Mouse (Mus musculus) MEL (cell line): ENCODE data around the gene Olfr414. TPM values are rescaled to one million over a fixed set of nuclear protein-coding genes. Genes with fewer than 3 reads are reported as not detected.

Experiments used
- DNase-seq: peaks from one replicate; pipeline ENCODE4 v3.0.0; 2011; ENCODE audit warnings: low read depth, low spot score
- H3K27ac ChIP-seq: 2 replicates; pipeline ENCODE4 v1.5.1; 2012; ENCODE audit warnings: low read depth, mild to moderate bottlenecking, control low read depth, low read length, moderate library complexity; ENCODE audit not compliant: control insufficient read depth
- H3K27me3 ChIP-seq, 2 experiments: fragments of 150-350 bp in 1 of 2; sonication (generic) in 1 of 2; 2 replicates each; pipeline ENCODE4 v1.6.1; 2012; ENCODE audit warnings: low read length in 2 of 2, mild to moderate bottlenecking in 2 of 2, improper control_type of control experiment in 1 of 2, moderate library complexity in 1 of 2; ENCODE audit not compliant: insufficient read depth in 2 of 2, control insufficient read depth in 1 of 2
- H3K36me3 ChIP-seq, 2 experiments: 2 replicates each; pipeline ENCODE4 v1.6.1; 2012 to 2014; ENCODE audit warnings: low read length in 2 of 2, improper control_type of control experiment in 1 of 2, inconsistent platforms in 1 of 2, mild to moderate bottlenecking in 1 of 2; ENCODE audit not compliant: insufficient read depth in 2 of 2, control insufficient read depth in 1 of 2
- H3K4me1 ChIP-seq, 2 experiments: fragments of 150-350 bp in 1 of 2; sonication (generic) in 1 of 2; 2 replicates each; pipeline ENCODE4 v1.6.1; 2012; ENCODE audit warnings: low read length in 2 of 2, improper control_type of control experiment in 1 of 2, mild to moderate bottlenecking in 1 of 2; ENCODE audit not compliant: insufficient read depth in 2 of 2, control insufficient read depth in 1 of 2
- H3K4me3 ChIP-seq, 2 experiments: fragments of 150-350 bp in 1 of 2; sonication (generic) in 1 of 2; 2 replicates each; pipeline ENCODE4 v1.5.1; 2012; ENCODE audit warnings: low read depth in 2 of 2, low read length in 2 of 2, mild to moderate bottlenecking in 2 of 2, moderate library complexity in 2 of 2, control low read depth in 1 of 2, improper control_type of control experiment in 1 of 2; ENCODE audit not compliant: control insufficient read depth in 1 of 2, insufficient read depth in 1 of 2
- H3K79me2 ChIP-seq: 2 replicates; pipeline ENCODE4 v1.6.1; 2012; ENCODE audit warnings: mild to moderate bottlenecking, low read length, moderate library complexity; ENCODE audit not compliant: control insufficient read depth, poor library complexity, insufficient read depth
- H3K9ac ChIP-seq: 2 replicates; pipeline ENCODE4 v1.6.1; 2012; ENCODE audit warnings: low read depth, mild to moderate bottlenecking, control low read depth, low read length, moderate library complexity; ENCODE audit not compliant: control insufficient read depth, poor library complexity, severe bottlenecking
- H3K9me3 ChIP-seq: fragments of 150-350 bp; sonication (generic); replicated peaks from 2 replicates; pipeline ENCODE4 v1.6.1; 2012; ENCODE audit warnings: mild to moderate bottlenecking, low read length, improper control_type of control experiment, moderate library complexity; ENCODE audit not compliant: insufficient read depth
- BHLHE40 ChIP-seq: IDR thresholded peaks from 2 replicates; pipeline ENCODE4 v1.6.1; 2012; ENCODE audit warnings: low read depth, mild to moderate bottlenecking, inconsistent platforms, low read length, improper control_type of control experiment, borderline replicate concordance
- CHD2 ChIP-seq: IDR thresholded peaks from 2 replicates; pipeline ENCODE4 v1.6.1; 2011; ENCODE audit warnings: low read length, improper control_type of control experiment
- CTCF ChIP-seq, 3 experiments: IDR thresholded peaks in 2 of 3; conservative IDR thresholded peaks in 1 of 3; 2 replicates each; pipeline ENCODE4 v1.5.1; 2011 to 2012; ENCODE audit warnings: low read length in 3 of 3, low read depth in 2 of 3, mild to moderate bottlenecking in 2 of 3, improper control_type of control experiment in 1 of 3, inconsistent platforms in 1 of 3, mixed read lengths in 1 of 3, moderate library complexity in 1 of 3; ENCODE audit not compliant: control insufficient read depth in 1 of 3, insufficient read depth in 1 of 3, poor library complexity in 1 of 3, severe bottlenecking in 1 of 3
- ETS1 ChIP-seq: IDR thresholded peaks from 2 replicates; pipeline ENCODE4 v1.6.1; 2012; ENCODE audit warnings: low read depth, mild to moderate bottlenecking, inconsistent platforms, low read length, improper control_type of control experiment, moderate library complexity
- HCFC1 ChIP-seq: IDR thresholded peaks from 2 replicates; pipeline ENCODE4 v1.6.1; 2012; ENCODE audit warnings: low read depth, mild to moderate bottlenecking, inconsistent platforms, low read length, improper control_type of control experiment, moderate library complexity
- MYC ChIP-seq: IDR thresholded peaks from 2 replicates; pipeline ENCODE4 v1.6.1; 2011; ENCODE audit warnings: low read depth, mild to moderate bottlenecking, low read length, improper control_type of control experiment, moderate library complexity
- RAD21 ChIP-seq: IDR thresholded peaks from 2 replicates; pipeline ENCODE4 v1.6.1; 2011; ENCODE audit warnings: mild to moderate bottlenecking, low read depth, low read length, improper control_type of control experiment
- SMC3 ChIP-seq: IDR thresholded peaks from 2 replicates; pipeline ENCODE4 v1.6.1; 2011; ENCODE audit warnings: low read depth, low read length, improper control_type of control experiment
- TAL1 ChIP-seq: IDR thresholded peaks from 2 replicates; pipeline ENCODE4 v1.6.1; 2012; ENCODE audit warnings: mild to moderate bottlenecking, inconsistent platforms, low read length, moderate library complexity, mixed read lengths
- TBP ChIP-seq: IDR thresholded peaks from 2 replicates; pipeline ENCODE4 v1.8.0; 2011; ENCODE audit warnings: low read depth, low read length, improper control_type of control experiment
- UBTF ChIP-seq: IDR thresholded peaks from 2 replicates; pipeline ENCODE4 v1.6.1; 2012; ENCODE audit warnings: low read depth, mild to moderate bottlenecking, inconsistent platforms, low read length, improper control_type of control experiment, moderate library complexity, borderline replicate concordance; ENCODE audit not compliant: insufficient read depth
- USF1 ChIP-seq: IDR thresholded peaks from 2 replicates; pipeline ENCODE4 v1.6.1; 2014; ENCODE audit warnings: low read depth, mild to moderate bottlenecking, inconsistent platforms, low read length, improper control_type of control experiment, moderate library complexity
- USF2 ChIP-seq, 2 experiments: IDR thresholded peaks; 2 replicates each; pipeline ENCODE4 v1.6.1; 2011 to 2012; ENCODE audit warnings: improper control_type of control experiment in 2 of 2, low read length in 2 of 2, borderline replicate concordance in 1 of 2, inconsistent platforms in 1 of 2, low read depth in 1 of 2, mild to moderate bottlenecking in 1 of 2; ENCODE audit not compliant: insufficient read depth in 1 of 2
- ZC3H11A ChIP-seq: IDR thresholded peaks from 2 replicates; pipeline ENCODE4 v1.6.1; 2012; ENCODE audit warnings: low read depth, mild to moderate bottlenecking, inconsistent platforms, low read length, improper control_type of control experiment
- ZKSCAN1 ChIP-seq: IDR thresholded peaks from 2 replicates; pipeline ENCODE4 v1.6.1; 2012; ENCODE audit warnings: low read depth, mild to moderate bottlenecking, inconsistent platforms, low read length, improper control_type of control experiment, moderate library complexity
- polyA plus RNA-seq, 2 experiments: library from polyadenylated mRNA; stranded (reverse) in 1 of 2; unstranded in 1 of 2; fragments of >175 nt in 1 of 2; fragments of >200 nt in 1 of 2; gene quantifications; 2 replicates each; pipeline versions ENCODE4 v1.2.1 to v1.2.4; 2012; ENCODE audit warnings: low replicate concordance in 2 of 2, low read depth in 1 of 2; ENCODE audit not compliant: insufficient read length in 2 of 2, insufficient read depth in 1 of 2, missing spikeins in 1 of 2
- total RNA-seq: library from RNA; depleted of rRNA; stranded (reverse); fragments of 300-350 nt; gene quantifications from 2 replicates; pipeline ENCODE4 v1.2.3, GENCODE M21; 2012; rRNA removed

Gene Olfr414
- total and polyA plus RNA-seq, 3 experiments, result 0.11 TPM; not detected in 2

DNA sequence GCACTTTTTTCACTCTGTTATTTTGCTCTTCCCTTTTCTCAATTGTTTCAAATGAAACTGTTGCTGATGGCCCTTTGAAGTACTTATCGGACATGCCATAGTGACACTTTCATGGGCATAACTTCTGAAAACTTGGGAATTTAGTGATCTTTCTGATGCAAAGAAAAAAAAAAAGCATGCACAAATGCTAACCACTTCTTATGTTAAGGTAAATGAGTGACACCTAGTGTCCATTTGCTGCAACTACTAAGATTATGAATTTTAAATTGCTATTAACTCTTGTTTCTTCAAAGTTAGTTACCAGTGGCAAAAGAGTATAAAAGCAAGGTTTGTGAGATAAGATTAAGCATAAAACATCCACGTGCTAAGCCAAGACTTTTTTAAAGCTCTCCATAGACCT is 42.4 kb downstream of the Olfr414 start (continued):
- TF ChIP-seq BHLHE40 (no peak), TAL1 (no peak), ZKSCAN1 (no peak)

- DNase-seq, result peak; percentile 59
- H3K27me3 ChIP-seq, result no peaks in the 10 kb centered on the region
- H3K4me1 ChIP-seq, result no peaks in the 10 kb centered on the region; a peak in 1 of 4 replicates
- TF ChIP-seq SMC3 (peak; percentile 70), CTCF (IDR thresholded peaks at IDR 0.05 in 2 of 3, conservative IDR thresholded peaks at IDR 0.05 in 1 of 3; ENCODE audit: control insufficient read depth in 1 of 3, insufficient read depth in 1 of 3, low read depth in 2 of 3, low read length in 3 of 3, poor library complexity in 1 of 3, severe bottlenecking in 1 of 3) (peak; percentile 62 to 78 (median 75)), BHLHE40 (no peak), RAD21 (peak; percentile 72), ZC3H11A (peak; percentile 33; the same call in 1 of the 2 replicates)
- TF ChIP-seq, all 39 proteins: peak for 4
- H3K79me2 ChIP-seq, result no peaks in the 10 kb centered on the region
- H3K9me3 ChIP-seq, result no peaks in the 10 kb centered on the region
- H3K27ac ChIP-seq, result no peak overlapping the region
- no peak overlapping the region for H3K4me3 ChIP-seq
- no peak overlapping the region for H3K9ac ChIP-seq
- H3K36me3 ChIP-seq, result no peaks in the 10 kb centered on the region
Measured at GRCm38 (mm10) chr1:174469736-174470135, 45.9 kb downstream of the Olfr414 start.

- H3K4me1 ChIP-seq, result no peaks in the 10 kb centered on the region
- no peaks in the 10 kb centered on the region for H3K79me2 ChIP-seq
- no peaks in the 10 kb centered on the region for H3K9me3 ChIP-seq
- TF ChIP-seq HCFC1 (no peak), USF2 (IDR thresholded peaks at IDR 0.05; ENCODE audit: borderline replicate concordance in 1 of 2, insufficient read depth in 1 of 2, low read depth in 1 of 2, low read length in 2 of 2) (no peak), TBP (no peak), UBTF (no peak), CHD2 (no peak), MYC (no peak), USF1 (no peak), ETS1 (no peak)
- TF ChIP-seq, all 39 proteins: peak for 0
- H3K27ac ChIP-seq, result no peak overlapping the region
- no peak overlapping the region for H3K9ac ChIP-seq
- H3K36me3 ChIP-seq, result no peaks in the 10 kb centered on the region
- DNase-seq, result no peak
- no peaks in the 10 kb centered on the region for H3K27me3 ChIP-seq
- no peak overlapping the region for H3K4me3 ChIP-seq
Measured at GRCm38 (mm10) chr1:174482567-174482966, 58.7 kb downstream of the Olfr414 start.

Other genes starting within 250 kb of the Olfr414 start
- gene Olfr419, start 172.0 kb upstream of the Olfr414 start, total RNA-seq, result not detected in 2 replicates
- gene Olfr419, start 172.0 kb upstream of the Olfr414 start, polyA plus RNA-seq, result under 1 TPM in 1 of 2 experiments, not detected in 1; 0.31 TPM
- gene Mptx1, start 93.5 kb upstream of the Olfr414 start, total RNA-seq, result not detected in 2 replicates
- not detected for gene Mptx1, start 93.5 kb upstream of the Olfr414 start, polyA plus RNA-seq
- 0.12 TPM in 1 of 2 replicates, not detected in the other for gene Olfr417, start 58.9 kb upstream of the Olfr414 start, total RNA-seq
- under 1 TPM in 1 of 2 experiments, not detected in 1; 0.07 TPM for gene Olfr417, start 58.9 kb upstream of the Olfr414 start, polyA plus RNA-seq
- gene Olfr248, start 33.0 kb upstream of the Olfr414 start, total RNA-seq, result not detected in 2 replicates
- not detected for gene Olfr248, start 33.0 kb upstream of the Olfr414 start, polyA plus RNA-seq
- gene Olfr220, start 18.0 kb downstream of the Olfr414 start, total RNA-seq, result not detected in 2 replicates
- gene Olfr220, start 18.0 kb downstream of the Olfr414 start, polyA plus RNA-seq, result not detected
- gene Fmn2, start 77.8 kb downstream of the Olfr414 start, total RNA-seq, result not detected in 2 replicates
- gene Fmn2, start 77.8 kb downstream of the Olfr414 start, polyA plus RNA-seq, result not detected